Mouse (Mus musculus) thymus, adult 18-20 months (tissue): Measurements from ENCODE around the gene Lpxn.
A peak's percentile ranks its signal among the peaks of the same experiment; 100 is the strongest.

Experiments used
- DNase-seq, 2 experiments: peaks; one replicate each; pipeline ENCODE4 v3.0.0; 2022; ENCODE audit warnings: mixed read lengths in 2 of 2

The Lpxn gene

GRCm38 (mm10) chr19:12805730-12806129 lies 9.7 kb downstream of the Lpxn start:
- DNase-seq = no peak

- DNase-seq = no peak
Observed at GRCm38 (mm10) chr19:12806214-12806613, 10.2 kb downstream of the Lpxn start.

GRCm38 (mm10) chr19:12812644-12813364 lies 16.8 kb downstream of the Lpxn start:
- DNase-seq = no peak

- no peak for DNase-seq
Observed at GRCm38 (mm10) chr19:12813883-12814282, 17.9 kb downstream of the Lpxn start.

- DNase-seq = no peak
Observed at GRCm38 (mm10) chr19:12818507-12818906, 22.5 kb downstream of the Lpxn start.

- no peak for DNase-seq
Observed at GRCm38 (mm10) chr19:12820383-12820782, 24.4 kb downstream of the Lpxn start.

- peak in 1 of 2 experiments; percentile 17 for DNase-seq
Observed at GRCm38 (mm10) chr19:12824549-12824948, 28.6 kb downstream of the Lpxn start.

GRCm38 (mm10) chr19:12830823-12831430 lies 34.9 kb downstream of the Lpxn start:
- no peak for DNase-seq

- no peak for DNase-seq
Observed at GRCm38 (mm10) chr19:12831559-12831958, 35.6 kb downstream of the Lpxn start.

GRCm38 (mm10) chr19:12833625-12834024 lies 37.6 kb downstream of the Lpxn start:
- peak in 1 of 2 experiments; percentile 25 for DNase-seq

GRCm38 (mm10) chr19:12838507-12838906 lies 42.5 kb downstream of the Lpxn start:
- no peak for DNase-seq

- DNase-seq = no peak
Observed at GRCm38 (mm10) chr19:12846382-12846781, 50.4 kb downstream of the Lpxn start, which contains the start of gene Gm5244. TSS of gene Gm5244 (plus strand) at chr19:12846682.

- no peak for DNase-seq
Observed at GRCm38 (mm10) chr19:12856983-12857382, 61.0 kb downstream of the Lpxn start, which contains the start of gene Olfr1444. TSS of gene Olfr1444 (plus strand) at chr19:12857283.
